Mouse (Mus musculus): ENCODE data around the gene Cdt1.
A peak's percentile ranks its signal among the peaks of the same experiment; 100 is the strongest.
"Not testable (repeated sequence)": the region's sequence is repeated elsewhere in the genome, so short reads cannot be mapped to it uniquely, and the experiment has no call there.

Cdt1 gene

DNA sequence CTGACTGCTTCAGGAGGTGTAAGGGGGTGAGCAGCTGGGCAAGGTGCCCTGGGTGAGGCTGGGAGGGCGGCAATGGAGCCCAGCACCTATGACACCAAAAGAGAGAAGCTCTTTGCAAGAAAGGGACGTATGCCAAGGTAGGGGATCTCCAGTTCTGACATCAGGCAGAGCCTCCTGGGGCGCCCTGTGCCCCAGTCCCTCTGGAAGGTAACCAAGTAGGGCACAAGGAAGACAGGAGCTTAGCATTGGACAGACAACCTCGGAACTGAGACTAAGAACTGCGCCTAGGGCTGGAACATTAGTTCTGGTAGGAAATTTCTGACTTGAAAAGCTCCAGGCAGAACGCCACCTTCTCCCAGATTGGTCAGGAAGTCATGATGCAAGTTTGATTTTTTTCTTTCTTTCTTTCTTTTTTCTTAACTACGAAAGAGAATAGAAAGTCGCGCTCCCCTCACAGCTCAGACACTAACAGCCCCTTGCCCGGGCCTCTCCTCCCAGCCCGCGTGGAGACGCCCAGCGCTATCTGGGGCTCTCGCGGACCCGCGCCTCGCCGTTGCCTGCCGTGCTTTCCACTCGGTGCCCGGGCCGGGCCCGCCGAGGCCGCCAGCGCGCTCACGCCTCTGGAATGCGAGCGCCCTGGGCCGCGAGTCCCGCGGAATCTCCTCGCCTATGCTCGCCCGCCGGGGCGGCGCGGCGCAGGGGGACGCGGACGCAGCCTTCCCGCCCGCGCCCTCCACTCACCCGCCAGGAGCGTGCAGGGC lies 17.4 kb upstream of the Cdt1 start:
- DNase-seq = no peak

DNA sequence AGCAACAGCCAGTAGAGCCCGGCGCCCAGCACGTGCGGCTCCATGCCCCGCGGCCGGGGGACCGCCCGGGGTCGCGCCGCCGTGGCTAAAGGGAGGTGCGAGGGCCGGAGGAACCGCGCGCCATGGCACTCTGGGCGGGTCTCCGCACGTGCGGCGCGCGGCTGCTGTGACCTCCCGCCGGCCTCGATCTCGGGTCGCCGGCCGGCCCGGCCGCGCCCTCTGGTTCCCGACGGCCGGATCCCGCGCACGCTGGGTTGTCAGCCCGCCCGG lies 16.9 kb upstream of the Cdt1 start:
- DNase-seq = no peak

- DNase-seq = peak; percentile 53
Observed at GRCm38 (mm10) chr8:122551265-122552051, 16.4 kb upstream of the Cdt1 start, which contains the start of gene Piezo1. Piezo1 (minus strand) TSS chr8:122551329.

- DNase-seq = peak; percentile 56
Observed at GRCm38 (mm10) chr8:122554786-122555185, 13.0 kb upstream of the Cdt1 start.

GRCm38 (mm10) chr8:122556030-122557009 lies 11.5 kb upstream of the Cdt1 start:
- DNase-seq = no peak

DNA sequence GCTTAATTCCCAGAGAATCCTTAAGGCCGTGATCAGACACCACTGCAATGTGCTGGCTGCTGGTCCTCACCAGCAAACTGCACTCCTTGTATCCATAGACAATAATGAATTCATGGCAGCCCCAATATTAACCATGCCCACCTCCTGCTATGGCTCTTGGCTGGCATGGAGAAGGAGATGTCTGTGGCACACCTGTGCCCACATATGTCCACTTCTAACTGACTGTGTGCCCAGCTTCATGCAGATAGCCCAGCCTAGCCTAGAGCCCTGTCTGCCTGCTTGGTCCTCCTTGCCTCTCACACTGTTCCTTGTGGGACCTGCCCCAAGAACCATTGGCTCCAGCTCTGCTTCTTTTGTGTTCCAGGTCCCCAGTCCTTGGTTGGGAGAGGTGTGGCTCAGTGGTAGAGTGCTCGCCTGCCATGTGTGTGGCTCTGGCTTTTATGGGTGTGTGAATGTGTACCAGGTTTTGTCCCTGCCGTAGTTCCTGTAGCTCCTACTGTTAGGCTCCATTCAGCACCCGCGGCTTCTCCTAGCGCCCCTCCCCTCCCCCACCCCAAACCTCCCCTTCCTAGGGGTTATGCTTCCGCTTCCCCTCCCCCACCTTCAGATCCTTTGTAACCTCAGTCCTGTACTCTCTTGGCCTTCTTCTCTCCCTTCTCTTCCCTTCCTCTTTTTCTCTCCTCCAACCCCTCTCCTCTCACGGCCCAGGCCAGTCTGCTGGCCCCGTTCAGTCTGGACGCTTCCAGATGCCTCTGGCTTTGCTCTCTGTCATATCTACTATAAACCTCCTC lies 10.4 kb upstream of the Cdt1 start:
- DNase-seq = peak; percentile 61

DNA sequence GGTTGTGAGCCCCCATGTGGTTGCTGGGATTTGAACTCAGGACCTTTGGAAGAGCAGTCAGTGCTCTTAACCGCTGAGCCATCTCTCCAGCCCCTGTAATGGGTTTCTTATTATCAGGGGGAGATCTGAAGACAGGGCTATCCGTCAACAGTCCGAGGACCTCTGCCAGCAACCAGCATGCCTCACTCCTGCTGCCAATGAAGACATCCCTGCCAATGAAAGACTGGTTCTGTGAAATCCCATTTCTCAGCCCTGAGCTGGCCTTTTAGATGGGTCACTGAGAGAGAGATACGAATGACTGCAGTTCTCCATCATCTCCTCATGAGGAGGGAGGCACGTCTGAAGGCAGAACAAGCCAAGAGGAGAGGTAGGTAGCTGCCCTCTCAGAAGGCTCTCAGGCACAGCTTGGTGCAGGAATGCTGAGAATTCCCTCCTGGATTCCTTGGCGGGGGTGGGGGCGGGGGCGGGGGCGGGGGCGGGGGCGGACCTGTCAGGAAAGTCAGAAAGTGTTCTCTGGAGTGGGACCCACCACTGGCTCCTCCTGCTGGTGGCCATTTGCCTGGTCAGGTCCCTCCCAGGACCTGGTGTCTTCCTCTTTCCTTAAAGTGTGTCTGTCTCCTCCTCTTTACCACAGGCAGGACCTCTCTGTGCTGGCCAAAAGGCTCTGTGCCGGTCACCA lies 9.0 kb upstream of the Cdt1 start:
- DNase-seq = no peak

DNA sequence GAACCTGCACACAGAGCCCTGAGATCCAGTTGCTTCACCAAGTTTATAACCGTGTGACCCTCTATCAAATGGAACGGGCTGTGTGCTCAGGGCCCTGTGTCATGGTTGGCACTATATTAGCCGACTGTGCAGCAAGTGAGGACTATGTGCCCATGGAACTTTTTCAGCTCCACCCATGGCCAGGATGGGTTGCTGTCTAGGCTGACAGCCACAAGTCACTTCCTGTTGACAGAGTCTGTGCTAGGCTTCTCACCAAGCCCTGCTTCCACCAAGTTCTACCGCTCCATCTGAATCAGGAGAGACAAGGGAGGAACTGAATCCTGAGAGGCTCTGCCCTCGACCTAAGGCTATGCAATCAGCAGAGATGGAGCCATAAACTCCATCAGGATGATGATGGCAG lies 6.6 kb upstream of the Cdt1 start:
- DNase-seq = no peak

- no peak for DNase-seq
Observed at GRCm38 (mm10) chr8:122564363-122565352, 3.2 kb upstream of the Cdt1 start.

DNA sequence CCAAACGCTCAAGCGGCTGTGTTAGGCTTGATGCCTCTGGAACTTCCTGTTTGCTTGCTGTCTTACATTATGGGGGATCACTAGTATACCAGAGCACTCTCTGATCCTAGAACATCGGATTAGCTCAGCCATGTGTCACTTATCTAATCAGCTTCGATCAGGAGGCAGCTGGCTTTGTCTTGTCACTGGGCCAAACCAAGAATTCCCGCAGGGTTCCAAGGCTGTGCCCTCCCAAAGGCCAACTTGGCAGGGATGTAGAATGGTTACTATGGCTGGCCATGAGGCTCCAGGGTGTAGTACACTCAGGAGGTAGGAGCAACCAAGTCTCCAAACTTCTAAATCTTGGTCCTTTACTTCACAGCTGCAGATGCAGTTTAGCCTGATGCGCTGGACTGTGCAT lies 1.0 kb upstream of the Cdt1 start:
- peak; percentile 66 for DNase-seq

GRCm38 (mm10) chr8:122568109-122568504 lies 292 bp downstream of the Cdt1 start:
- no peak for DNase-seq

- peak; percentile 68 for DNase-seq
Observed at GRCm38 (mm10) chr8:122568881-122569309, 1.1 kb downstream of the Cdt1 start.

DNA sequence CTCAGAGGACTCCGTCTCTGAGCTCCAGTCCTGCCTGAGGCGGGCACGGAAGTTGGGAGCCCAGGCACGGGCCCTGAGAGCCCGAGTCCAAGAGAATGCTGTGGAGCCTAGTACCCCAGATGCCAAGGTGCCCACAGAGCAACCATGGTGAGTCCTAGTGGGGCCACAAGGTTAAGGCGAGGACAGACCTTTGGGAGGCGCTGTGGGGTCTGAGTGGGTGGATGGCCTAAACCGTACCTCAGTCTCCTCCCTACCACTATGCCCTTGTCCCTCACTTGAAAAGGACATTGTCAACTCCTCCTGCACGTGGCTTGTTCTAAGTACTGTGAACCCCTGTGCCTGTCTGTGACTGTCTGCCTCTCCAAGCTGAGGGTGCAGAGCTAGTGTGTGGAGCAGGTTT lies 1.5 kb downstream of the Cdt1 start:
- no peak for DNase-seq

- peak; percentile 59 for DNase-seq
Observed at GRCm38 (mm10) chr8:122569996-122570395, 2.2 kb downstream of the Cdt1 start.

- peak; percentile 84 for DNase-seq
Observed at GRCm38 (mm10) chr8:122571153-122571552, 3.3 kb downstream of the Cdt1 start.

DNA sequence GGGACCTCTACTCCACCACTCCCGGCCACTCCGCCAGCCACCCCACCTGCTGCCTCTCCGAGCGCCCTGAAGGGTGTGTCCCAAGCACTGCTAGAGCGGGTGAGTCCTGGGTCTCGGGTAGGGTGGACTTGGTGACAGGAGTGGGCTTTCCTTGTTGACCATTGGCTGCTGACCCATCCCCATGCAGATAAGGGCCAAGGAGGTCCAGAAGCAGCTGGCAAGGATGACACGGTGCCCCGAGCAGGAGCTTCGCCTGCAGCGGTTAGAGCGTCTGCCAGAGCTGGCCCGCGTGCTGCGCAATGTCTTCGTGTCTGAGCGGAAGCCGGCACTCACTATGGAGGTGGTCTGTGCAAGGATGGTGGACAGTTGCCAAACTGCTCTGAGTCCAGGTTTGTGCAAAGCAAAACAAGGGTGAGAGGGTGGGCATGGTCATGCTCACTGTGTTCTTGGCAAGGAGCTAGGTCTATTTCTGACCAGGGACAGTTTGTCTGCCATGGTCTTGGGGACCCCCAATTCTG lies 4.0 kb downstream of the Cdt1 start:
- DNase-seq = peak; percentile 57

DNA sequence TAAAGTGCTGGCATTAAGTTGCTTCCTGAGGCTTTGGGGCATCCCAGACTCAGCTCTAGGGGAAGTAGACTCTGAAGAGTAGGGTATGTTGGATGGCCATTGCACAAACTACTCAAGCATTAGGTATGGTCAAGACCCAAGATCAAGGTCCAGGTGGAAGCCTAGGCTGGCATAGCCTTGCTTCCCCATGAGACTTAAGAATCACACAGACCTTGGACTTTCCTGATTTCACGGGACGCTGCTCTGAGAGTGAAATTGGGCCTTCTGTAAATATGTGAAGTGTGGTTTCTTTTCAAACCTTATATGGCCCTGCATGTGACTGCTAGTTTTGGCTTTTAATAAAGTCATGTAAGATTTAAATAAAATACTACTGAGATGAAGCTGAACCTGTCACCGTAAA lies 4.9 kb downstream of the Cdt1 start:
- DNase-seq = no peak

DNA sequence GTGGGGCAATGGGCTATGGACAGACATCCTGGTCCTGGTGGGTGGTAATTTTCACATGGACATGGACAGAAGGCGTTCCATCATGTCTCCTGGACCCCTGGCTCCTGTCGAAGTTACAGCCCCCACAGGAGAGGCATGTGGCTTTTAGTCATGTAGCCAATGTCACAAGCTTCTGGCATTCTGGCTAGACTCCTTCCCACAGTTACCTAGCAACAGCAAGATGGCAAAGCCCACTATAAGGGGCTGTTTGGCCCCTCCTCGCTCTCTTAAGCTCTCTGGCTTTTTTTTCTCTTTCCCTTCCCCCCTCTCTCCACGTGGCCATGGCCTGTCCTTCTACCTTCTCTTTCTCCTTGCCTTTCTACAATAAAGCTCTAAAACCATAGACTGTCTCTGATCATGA lies 5.4 kb downstream of the Cdt1 start:
- DNase-seq = not testable (repeated sequence)

DNA sequence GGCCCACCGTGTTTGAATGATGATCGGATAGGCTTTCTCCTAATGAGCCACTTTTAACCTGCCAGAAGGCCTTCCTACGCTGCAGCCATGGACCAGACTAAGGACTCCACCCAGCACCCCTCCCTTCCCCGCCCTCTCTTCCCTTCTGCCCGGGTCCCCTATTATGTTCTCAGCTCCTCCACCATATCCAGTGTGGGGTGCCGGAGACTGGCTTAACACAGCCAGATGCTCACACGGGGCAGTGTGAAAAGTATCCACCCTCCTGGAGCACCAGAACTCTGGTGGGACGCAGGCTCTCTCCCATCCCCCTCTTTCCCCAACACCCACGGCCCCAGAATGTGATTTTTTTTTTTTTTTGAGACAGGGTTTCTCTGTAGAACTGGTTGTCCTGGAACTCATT lies 5.8 kb downstream of the Cdt1 start:
- no peak for DNase-seq

DNA sequence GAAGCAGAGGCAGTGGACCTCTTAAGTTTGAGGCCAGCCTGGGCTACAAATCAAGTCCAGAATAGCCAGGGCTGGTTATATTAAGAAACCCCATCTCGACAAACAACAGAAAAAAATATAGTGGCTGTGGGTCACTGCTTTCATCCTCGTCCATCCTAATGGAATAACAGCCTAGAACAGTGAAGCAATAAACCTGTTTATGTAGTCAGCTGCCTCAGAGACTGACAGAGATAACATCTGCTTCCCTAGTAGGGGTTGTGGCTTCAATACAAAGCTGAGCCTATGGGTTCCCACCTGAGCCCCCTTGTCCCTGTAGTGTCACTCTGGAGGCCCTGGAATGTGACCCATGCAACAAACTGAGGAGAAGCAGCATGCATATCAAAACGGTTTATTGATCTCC lies 6.4 kb downstream of the Cdt1 start:
- no peak for DNase-seq
